Mouse (Mus musculus) MEL (cell line): ENCODE measurements around the gene Gm3285. TPM values are rescaled to one million over a fixed set of nuclear protein-coding genes. Genes with fewer than 3 reads are reported as not detected.

Experiments used
- DNase-seq: peaks from one replicate; pipeline ENCODE4 v3.0.0; 2011; ENCODE audit warnings: low read depth, low spot score
- H3K27ac ChIP-seq: 2 replicates; pipeline ENCODE4 v1.5.1; 2012; ENCODE audit warnings: low read depth, mild to moderate bottlenecking, control low read depth, low read length, moderate library complexity; ENCODE audit not compliant: control insufficient read depth
- H3K27me3 ChIP-seq, 2 experiments: fragments of 150-350 bp in 1 of 2; sonication (generic) in 1 of 2; 2 replicates each; pipeline ENCODE4 v1.6.1; 2012; ENCODE audit warnings: low read length in 2 of 2, mild to moderate bottlenecking in 2 of 2, improper control_type of control experiment in 1 of 2, moderate library complexity in 1 of 2; ENCODE audit not compliant: insufficient read depth in 2 of 2, control insufficient read depth in 1 of 2
- H3K36me3 ChIP-seq, 2 experiments: 2 replicates each; pipeline ENCODE4 v1.6.1; 2012 to 2014; ENCODE audit warnings: low read length in 2 of 2, improper control_type of control experiment in 1 of 2, inconsistent platforms in 1 of 2, mild to moderate bottlenecking in 1 of 2; ENCODE audit not compliant: insufficient read depth in 2 of 2, control insufficient read depth in 1 of 2
- H3K4me1 ChIP-seq, 2 experiments: fragments of 150-350 bp in 1 of 2; sonication (generic) in 1 of 2; 2 replicates each; pipeline ENCODE4 v1.6.1; 2012; ENCODE audit warnings: low read length in 2 of 2, improper control_type of control experiment in 1 of 2, mild to moderate bottlenecking in 1 of 2; ENCODE audit not compliant: insufficient read depth in 2 of 2, control insufficient read depth in 1 of 2
- H3K4me3 ChIP-seq, 2 experiments: fragments of 150-350 bp in 1 of 2; sonication (generic) in 1 of 2; 2 replicates each; pipeline ENCODE4 v1.5.1; 2012; ENCODE audit warnings: low read depth in 2 of 2, low read length in 2 of 2, mild to moderate bottlenecking in 2 of 2, moderate library complexity in 2 of 2, control low read depth in 1 of 2, improper control_type of control experiment in 1 of 2; ENCODE audit not compliant: control insufficient read depth in 1 of 2, insufficient read depth in 1 of 2
- H3K79me2 ChIP-seq: 2 replicates; pipeline ENCODE4 v1.6.1; 2012; ENCODE audit warnings: mild to moderate bottlenecking, low read length, moderate library complexity; ENCODE audit not compliant: control insufficient read depth, poor library complexity, insufficient read depth
- H3K9ac ChIP-seq: 2 replicates; pipeline ENCODE4 v1.6.1; 2012; ENCODE audit warnings: low read depth, mild to moderate bottlenecking, control low read depth, low read length, moderate library complexity; ENCODE audit not compliant: control insufficient read depth, poor library complexity, severe bottlenecking
- H3K9me3 ChIP-seq: fragments of 150-350 bp; sonication (generic); replicated peaks from 2 replicates; pipeline ENCODE4 v1.6.1; 2012; ENCODE audit warnings: mild to moderate bottlenecking, low read length, improper control_type of control experiment, moderate library complexity; ENCODE audit not compliant: insufficient read depth
- BHLHE40 ChIP-seq: IDR thresholded peaks from 2 replicates; pipeline ENCODE4 v1.6.1; 2012; ENCODE audit warnings: low read depth, mild to moderate bottlenecking, inconsistent platforms, low read length, improper control_type of control experiment, borderline replicate concordance
- E2F4 ChIP-seq: IDR thresholded peaks from 2 replicates; pipeline ENCODE4 v1.6.1; 2011; ENCODE audit warnings: low read depth, low read length, improper control_type of control experiment, borderline replicate concordance
- EP300 ChIP-seq, 2 experiments: IDR thresholded peaks; 2 replicates each; pipeline ENCODE4 v1.6.1; 2011; ENCODE audit warnings: improper control_type of control experiment in 2 of 2, low read length in 2 of 2, low read depth in 1 of 2, mild to moderate bottlenecking in 1 of 2
- ETS1 ChIP-seq: IDR thresholded peaks from 2 replicates; pipeline ENCODE4 v1.6.1; 2012; ENCODE audit warnings: low read depth, mild to moderate bottlenecking, inconsistent platforms, low read length, improper control_type of control experiment, moderate library complexity
- GATA1 ChIP-seq: IDR thresholded peaks from 2 replicates; pipeline ENCODE4 v1.6.1; 2011; ENCODE audit warnings: low read depth, low read length, improper control_type of control experiment
- HCFC1 ChIP-seq: IDR thresholded peaks from 2 replicates; pipeline ENCODE4 v1.6.1; 2012; ENCODE audit warnings: low read depth, mild to moderate bottlenecking, inconsistent platforms, low read length, improper control_type of control experiment, moderate library complexity
- JUND ChIP-seq: IDR thresholded peaks from 2 replicates; pipeline ENCODE4 v1.6.1; 2011; ENCODE audit warnings: low read depth, mild to moderate bottlenecking, improper control_type of control experiment, low read length
- KAT2A ChIP-seq: conservative IDR thresholded peaks from 2 replicates; pipeline ENCODE4 v1.6.1; 2012; ENCODE audit warnings: low read depth, low read length, improper control_type of control experiment, inconsistent platforms
- MEF2A ChIP-seq: IDR thresholded peaks from 2 replicates; pipeline ENCODE4 v1.6.1; 2014; ENCODE audit warnings: low read depth, mild to moderate bottlenecking, inconsistent platforms, low read length, improper control_type of control experiment; ENCODE audit not compliant: poor library complexity, insufficient replicate concordance, severe bottlenecking; ENCODE audit errors: extremely low read depth
- MYB ChIP-seq: IDR thresholded peaks from 2 replicates; pipeline ENCODE4 v1.6.1; 2011; ENCODE audit warnings: mild to moderate bottlenecking, low read depth, low read length, improper control_type of control experiment
- MYC ChIP-seq: IDR thresholded peaks from 2 replicates; pipeline ENCODE4 v1.6.1; 2011; ENCODE audit warnings: low read depth, mild to moderate bottlenecking, low read length, improper control_type of control experiment, moderate library complexity
- NELFE ChIP-seq: IDR thresholded peaks from 2 replicates; pipeline ENCODE4 v1.6.1; 2011; ENCODE audit warnings: low read depth, low read length, improper control_type of control experiment
- NRF1 ChIP-seq: IDR thresholded peaks from 2 replicates; pipeline ENCODE4 v1.6.1; 2014; ENCODE audit warnings: low read depth, mild to moderate bottlenecking, inconsistent platforms, low read length, improper control_type of control experiment, moderate library complexity; ENCODE audit not compliant: poor library complexity, insufficient read depth, severe bottlenecking
- POLR2A ChIP-seq, 2 experiments: IDR thresholded peaks; 2 replicates each; pipeline ENCODE4 v1.6.1; 2011 to 2012; ENCODE audit warnings: low read length in 2 of 2, mild to moderate bottlenecking in 2 of 2, control low read depth in 1 of 2, improper control_type of control experiment in 1 of 2, low read depth in 1 of 2, moderate library complexity in 1 of 2; ENCODE audit not compliant: control insufficient read depth in 1 of 2, insufficient read depth in 1 of 2, poor library complexity in 1 of 2
- POLR2AphosphoS2 ChIP-seq: IDR thresholded peaks from 2 replicates; pipeline ENCODE4 v1.6.1; 2011; ENCODE audit warnings: low read length, improper control_type of control experiment
- RCOR1 ChIP-seq: IDR thresholded peaks from 2 replicates; pipeline ENCODE4 v1.6.1; 2012; ENCODE audit warnings: low read depth, mild to moderate bottlenecking, inconsistent platforms, low read length, improper control_type of control experiment
- TAL1 ChIP-seq: IDR thresholded peaks from 2 replicates; pipeline ENCODE4 v1.6.1; 2012; ENCODE audit warnings: mild to moderate bottlenecking, inconsistent platforms, low read length, moderate library complexity, mixed read lengths
- ZMIZ1 ChIP-seq: IDR thresholded peaks from 2 replicates; pipeline ENCODE4 v1.6.1; 2012; ENCODE audit warnings: low read depth, mild to moderate bottlenecking, inconsistent platforms, low read length, improper control_type of control experiment, moderate library complexity
- ZNF384 ChIP-seq: IDR thresholded peaks from 2 replicates; pipeline ENCODE4 v1.6.1; 2012; ENCODE audit warnings: low read depth, mild to moderate bottlenecking, inconsistent platforms, low read length, improper control_type of control experiment
- polyA plus RNA-seq, 2 experiments: library from polyadenylated mRNA; stranded (reverse) in 1 of 2; unstranded in 1 of 2; fragments of >175 nt in 1 of 2; fragments of >200 nt in 1 of 2; gene quantifications; 2 replicates each; pipeline versions ENCODE4 v1.2.1 to v1.2.4; 2012; ENCODE audit warnings: low replicate concordance in 2 of 2, low read depth in 1 of 2; ENCODE audit not compliant: insufficient read length in 2 of 2, insufficient read depth in 1 of 2, missing spikeins in 1 of 2
- total RNA-seq: library from RNA; depleted of rRNA; stranded (reverse); fragments of 300-350 nt; gene quantifications from 2 replicates; pipeline ENCODE4 v1.2.3, GENCODE M21; 2012

Gm3285 gene
- total and polyA plus RNA-seq, 3 experiments: not detected

DNA sequence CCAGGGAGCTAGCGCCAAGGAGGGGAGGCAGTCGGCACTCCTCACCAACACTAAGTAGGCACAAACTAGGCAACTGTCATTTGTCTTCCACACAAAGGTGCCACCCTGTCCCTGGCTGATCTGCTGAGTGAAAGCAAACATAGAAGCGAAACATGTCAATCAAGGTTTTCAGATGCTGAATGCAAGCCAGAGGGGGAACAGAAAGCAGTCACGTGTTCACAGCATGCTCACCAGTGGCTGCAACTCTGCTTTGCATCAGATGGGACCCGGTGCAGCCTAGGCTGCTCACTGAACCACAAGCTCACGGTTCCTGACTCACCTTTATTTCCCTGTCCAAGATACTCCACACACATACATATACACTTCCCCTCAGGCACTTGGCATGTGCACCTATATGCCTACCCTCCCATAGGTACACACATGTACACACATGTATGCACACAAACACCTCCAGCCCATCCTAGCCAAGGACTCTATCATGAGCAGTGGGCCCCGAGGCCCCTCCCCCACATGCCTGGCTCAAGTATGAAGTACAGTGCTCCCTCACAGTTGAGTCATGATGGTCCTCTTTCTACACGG lies 29.3 kb downstream of the Gm3285 start:
- H3K27ac ChIP-seq: no peak overlapping the region
- H3K9me3 ChIP-seq: no peaks in the 10 kb centered on the region
- H3K36me3 ChIP-seq: no peaks in the 10 kb centered on the region
- DNase-seq: no peak
- no peaks in the 10 kb centered on the region for H3K79me2 ChIP-seq
- H3K9ac ChIP-seq: no peak overlapping the region
- TF ChIP-seq RCOR1: no peak
- no peak for TF ChIP-seq E2F4
- TF ChIP-seq POLR2A (IDR thresholded peaks at IDR 0.05; ENCODE audit: control insufficient read depth in 1 of 2, insufficient read depth in 1 of 2, low read depth in 1 of 2, low read length in 2 of 2, poor library complexity in 1 of 2): no peak
- TF ChIP-seq ZNF384: no peak
- no peak for TF ChIP-seq NELFE
- no peak for TF ChIP-seq MYB
- no peak for TF ChIP-seq HCFC1
- TF ChIP-seq EP300 (IDR thresholded peaks at IDR 0.05; ENCODE audit: low read depth in 1 of 2, low read length in 2 of 2): no peak
- TF ChIP-seq JUND: no peak
- TF ChIP-seq BHLHE40: no peak
- TF ChIP-seq NRF1: no peak
- TF ChIP-seq ZMIZ1: no peak
- TF ChIP-seq TAL1: no peak
- no peak for TF ChIP-seq KAT2A
- no peaks in the 10 kb centered on the region for H3K4me1 ChIP-seq
- H3K4me3 ChIP-seq: no peak overlapping the region
- H3K27me3 ChIP-seq: 0 out of 4 replicates have a peak, but pooled peaks cover 1 to 2% of the 10 kb centered on the region in 2 experiments

DNA sequence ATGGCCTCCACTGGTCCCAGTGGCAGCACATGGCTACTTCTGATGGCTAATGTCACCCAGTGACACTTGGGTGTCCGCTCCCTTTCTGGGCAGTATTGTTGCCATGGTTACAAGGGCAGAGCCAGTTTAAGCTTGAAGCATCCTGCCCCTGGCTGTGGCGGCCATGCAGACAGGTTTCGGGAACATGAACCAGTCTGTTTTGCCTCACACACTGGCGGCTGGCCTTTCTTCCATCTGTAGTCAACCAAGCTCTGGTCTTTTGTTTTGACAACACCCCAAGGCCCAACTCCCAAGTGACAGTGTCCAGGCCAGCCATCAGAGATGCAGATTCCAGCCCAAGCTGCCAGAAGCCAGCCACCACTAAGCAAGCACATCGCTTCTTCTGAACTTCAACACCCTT lies 33.8 kb downstream of the Gm3285 start:
- H3K9ac ChIP-seq: no peak overlapping the region
- H3K4me3 ChIP-seq: no peak overlapping the region
- TF ChIP-seq GATA1 (no peak), ZMIZ1 (no peak), ETS1 (no peak), POLR2AphosphoS2 (no peak), MYC (no peak), MEF2A (no peak), POLR2A (IDR thresholded peaks at IDR 0.05; ENCODE audit: control insufficient read depth in 1 of 2, insufficient read depth in 1 of 2, low read depth in 1 of 2, low read length in 2 of 2, poor library complexity in 1 of 2) (no peak)
- peaks cover 0 to 9% of the 10 kb centered on the region in 2 experiments; a peak in 1 of 4 replicates for H3K27me3 ChIP-seq
- H3K4me1 ChIP-seq: no peaks in the 10 kb centered on the region
- DNase-seq: no peak
- no peaks in the 10 kb centered on the region for H3K79me2 ChIP-seq
- no peak overlapping the region for H3K27ac ChIP-seq
- no peaks in the 10 kb centered on the region for H3K9me3 ChIP-seq
- no peaks in the 10 kb centered on the region for H3K36me3 ChIP-seq
